Mouse (Mus musculus): ENCODE measurements around the gene Tsc1. TPM values are rescaled to one million over a fixed set of nuclear protein-coding genes. Genes with fewer than 3 reads are reported as not detected.

The Tsc1 gene
- polyA plus RNA-seq, 1 experiment: 1.7 TPM

DNA sequence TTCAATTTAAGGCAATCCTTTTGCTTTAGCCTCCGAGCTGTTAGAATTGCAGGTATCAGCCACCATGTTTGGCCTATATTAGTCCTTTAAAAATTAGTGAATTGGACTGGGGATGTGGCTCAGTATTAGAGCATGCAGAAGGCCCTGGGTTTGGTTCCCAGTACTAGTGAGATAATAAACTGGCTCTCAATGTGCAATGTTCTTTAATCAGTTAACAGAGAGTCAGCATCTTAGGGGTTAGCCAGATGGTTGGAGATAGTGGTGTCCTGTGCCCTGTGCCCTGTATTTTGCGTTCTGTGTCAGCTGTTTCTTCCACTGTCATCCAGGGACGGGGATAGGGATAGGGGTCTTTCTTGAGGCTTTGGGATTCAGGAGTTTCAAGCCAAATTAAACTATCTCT, 21.9 kb downstream of the Tsc1 start:
- H3K27me3 ChIP-seq (replicated peaks): no peaks in the 10 kb centered on the region
- no peak overlapping the region for H3K4me3 ChIP-seq (replicated peaks)
- H3K36me3 ChIP-seq (replicated peaks; ENCODE audit: low read length): peaks cover 96% of the 10 kb centered on the region
- TF ChIP-seq GATA1 (IDR thresholded peaks at IDR 0.05; ENCODE audit: borderline replicate concordance, low read length) (no peak), FLI1 (IDR thresholded peaks at IDR 0.05; ENCODE audit: low read length) (no peak)
- no peaks in the 10 kb centered on the region for H3K9me3 ChIP-seq
- no peaks in the 10 kb centered on the region for H3K4me1 ChIP-seq

DNA sequence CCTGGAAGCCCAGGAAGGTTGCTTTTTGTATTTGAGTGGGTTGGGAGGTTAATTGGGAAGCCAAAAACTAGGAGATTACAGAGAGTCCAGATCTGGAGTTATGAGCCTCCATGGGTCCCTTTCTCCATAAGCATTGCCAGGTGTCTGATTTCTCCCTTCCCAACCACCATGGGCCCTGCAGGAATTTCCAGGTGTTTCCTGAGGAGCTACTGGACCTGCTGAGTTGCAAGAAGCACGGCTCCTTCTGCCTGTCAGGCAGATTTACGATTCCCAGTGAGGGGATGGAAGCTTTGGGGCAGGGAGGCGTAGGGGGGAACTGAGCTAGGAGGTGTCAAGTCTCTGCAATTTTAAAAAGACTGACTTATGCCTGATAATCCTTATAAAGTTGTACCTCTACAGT, 24.8 kb downstream of the Tsc1 start:
- Histone ChIP-seq H3K36me3 (replicated peaks; ENCODE audit: low read length) (peaks cover 98% of the 10 kb centered on the region), H3K9me3 (no peaks in the 10 kb centered on the region), H3K27me3 (replicated peaks) (no peaks in the 10 kb centered on the region), H3K4me3 (replicated peaks) (no peak overlapping the region), H3K4me1 (no peaks in the 10 kb centered on the region)
- TF ChIP-seq GATA1 (IDR thresholded peaks at IDR 0.05; ENCODE audit: borderline replicate concordance, low read length) (no peak), FLI1 (IDR thresholded peaks at IDR 0.05; ENCODE audit: low read length) (no peak)

DNA sequence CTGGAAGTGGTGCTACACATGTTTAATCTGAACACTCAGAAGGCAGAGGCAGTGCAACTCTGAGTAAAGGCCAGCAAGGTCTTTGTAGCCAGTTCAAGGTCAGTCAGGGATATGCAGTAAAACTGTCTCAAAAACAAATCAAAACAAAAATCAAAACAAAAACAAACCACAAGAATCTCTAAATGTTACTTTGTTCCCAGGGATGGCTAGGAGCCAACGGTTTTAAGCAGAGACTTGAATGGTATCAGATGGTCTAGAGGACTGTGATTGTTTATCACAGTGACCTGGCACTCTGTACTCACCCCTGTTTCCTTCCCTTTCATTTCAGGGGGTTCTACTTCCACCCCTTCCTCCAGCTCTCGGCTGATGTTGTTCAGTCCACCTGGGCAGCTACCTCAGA, 30.4 kb downstream of the Tsc1 start:
- no peaks in the 10 kb centered on the region for H3K27me3 ChIP-seq (replicated peaks)
- H3K4me1 ChIP-seq: no peaks in the 10 kb centered on the region
- H3K36me3 ChIP-seq (replicated peaks; ENCODE audit: low read length): peaks cover 98% of the 10 kb centered on the region
- TF ChIP-seq GATA1 (IDR thresholded peaks at IDR 0.05; ENCODE audit: borderline replicate concordance, low read length) (no peak), FLI1 (IDR thresholded peaks at IDR 0.05; ENCODE audit: low read length) (no peak)
- no peak overlapping the region for H3K4me3 ChIP-seq (replicated peaks)
- no peaks in the 10 kb centered on the region for H3K9me3 ChIP-seq

DNA sequence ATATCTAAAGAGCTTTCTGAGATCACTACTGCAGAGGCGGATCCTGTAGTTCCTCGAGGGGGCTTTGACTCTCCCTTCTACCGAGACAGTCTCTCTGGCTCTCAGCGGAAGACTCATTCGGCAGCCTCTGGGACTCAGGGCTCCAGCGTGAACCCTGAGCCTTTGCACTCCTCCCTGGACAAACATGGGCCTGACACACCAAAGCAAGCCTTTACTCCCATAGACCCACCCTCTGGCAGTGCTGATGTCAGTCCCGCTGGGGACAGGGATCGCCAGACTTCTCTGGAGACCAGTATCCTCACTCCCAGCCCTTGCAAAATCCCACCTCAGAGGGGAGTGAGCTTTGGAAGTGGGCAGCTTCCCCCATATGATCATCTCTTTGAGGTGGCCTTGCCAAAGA, 35.0 kb downstream of the Tsc1 start:
- Histone ChIP-seq H3K4me3 (replicated peaks) (no peak overlapping the region), H3K9me3 (no peaks in the 10 kb centered on the region), H3K36me3 (replicated peaks; ENCODE audit: low read length) (peaks cover 99% of the 10 kb centered on the region), H3K27me3 (replicated peaks) (no peaks in the 10 kb centered on the region), H3K4me1 (no peaks in the 10 kb centered on the region)
- TF ChIP-seq FLI1 (IDR thresholded peaks at IDR 0.05; ENCODE audit: low read length): no peak
- TF ChIP-seq GATA1 (IDR thresholded peaks at IDR 0.05; ENCODE audit: borderline replicate concordance, low read length): no peak

DNA sequence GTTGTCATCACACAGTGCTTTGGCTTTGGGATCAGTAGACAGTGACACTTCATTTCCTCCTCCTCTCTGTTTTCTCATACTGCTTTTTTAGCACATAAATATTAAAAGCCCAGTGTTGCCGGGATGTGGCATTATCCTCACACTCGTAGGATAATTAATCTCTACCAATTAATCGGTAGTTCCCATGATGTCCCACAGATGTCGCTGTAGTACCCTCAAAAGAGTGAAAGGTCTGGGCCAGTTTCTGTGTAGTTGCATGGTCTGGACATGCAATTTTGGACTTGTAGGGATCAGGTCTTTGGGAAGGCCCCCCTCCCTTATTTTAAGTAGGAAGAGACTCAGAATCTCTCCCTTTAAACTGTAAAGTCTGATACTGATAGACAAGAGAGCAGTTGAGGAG, 39.7 kb downstream of the Tsc1 start:
- no peak for TF ChIP-seq FLI1 (IDR thresholded peaks at IDR 0.05; ENCODE audit: low read length)
- TF ChIP-seq GATA1 (IDR thresholded peaks at IDR 0.05; ENCODE audit: borderline replicate concordance, low read length): no peak
- Histone ChIP-seq H3K9me3 (no peaks in the 10 kb centered on the region), H3K4me3 (replicated peaks) (no peak overlapping the region), H3K36me3 (replicated peaks; ENCODE audit: low read length) (peaks cover 98% of the 10 kb centered on the region), H3K27me3 (replicated peaks) (no peaks in the 10 kb centered on the region), H3K4me1 (peaks cover 13% of the 10 kb centered on the region; the same call in 1 of the 2 replicates)

DNA sequence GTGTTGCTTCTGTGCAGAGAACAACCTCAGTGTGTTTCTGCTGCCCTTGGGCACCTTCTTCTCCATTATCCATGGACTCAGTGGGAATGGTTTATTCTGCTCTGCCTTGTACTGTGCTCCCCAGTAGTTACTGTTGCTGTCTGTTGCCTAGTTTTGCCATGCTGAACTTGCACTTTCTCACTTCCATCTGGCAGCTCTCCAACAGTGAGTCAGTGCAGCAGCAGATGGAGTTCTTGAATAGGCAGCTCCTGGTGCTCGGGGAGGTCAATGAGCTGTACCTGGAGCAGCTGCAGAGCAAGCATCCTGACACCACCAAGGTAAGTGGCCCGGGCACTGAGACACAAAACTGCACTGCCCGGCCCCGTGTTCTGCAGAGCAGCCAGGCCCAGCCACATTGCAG, 40.7 kb downstream of the Tsc1 start:
- no peaks in the 10 kb centered on the region for H3K27me3 ChIP-seq (replicated peaks)
- no peak for TF ChIP-seq GATA1 (IDR thresholded peaks at IDR 0.05; ENCODE audit: borderline replicate concordance, low read length)
- no peak for TF ChIP-seq FLI1 (IDR thresholded peaks at IDR 0.05; ENCODE audit: low read length)
- peaks cover 13% of the 10 kb centered on the region; the same call in 1 of the 2 replicates for H3K4me1 ChIP-seq
- H3K36me3 ChIP-seq (replicated peaks; ENCODE audit: low read length): peaks cover 98% of the 10 kb centered on the region
- no peak overlapping the region for H3K4me3 ChIP-seq (replicated peaks)
- no peaks in the 10 kb centered on the region for H3K9me3 ChIP-seq

DNA sequence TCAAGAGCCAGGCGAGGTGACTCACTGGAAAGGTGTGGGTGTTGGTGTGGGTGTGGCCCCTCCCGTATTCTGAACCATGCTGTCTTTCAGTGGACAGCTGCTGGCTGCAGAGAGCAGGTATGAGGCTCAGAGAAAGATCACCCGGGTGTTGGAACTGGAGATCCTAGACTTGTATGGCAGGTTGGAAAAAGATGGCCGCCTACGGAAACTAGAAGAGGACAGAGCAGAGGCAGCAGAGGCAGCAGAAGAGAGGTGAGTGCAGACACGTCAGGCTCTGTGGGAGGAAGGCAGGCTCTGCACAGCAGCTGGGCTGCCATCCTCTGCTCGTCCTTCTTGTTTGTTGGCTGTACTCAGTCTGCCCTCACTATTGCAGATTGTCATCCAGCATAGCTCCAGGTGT, 44.9 kb downstream of the Tsc1 start:
- peaks cover 37% of the 10 kb centered on the region for H3K4me1 ChIP-seq
- no peaks in the 10 kb centered on the region for H3K9me3 ChIP-seq
- TF ChIP-seq GATA1 (IDR thresholded peaks at IDR 0.05; ENCODE audit: borderline replicate concordance, low read length) (no peak), FLI1 (IDR thresholded peaks at IDR 0.05; ENCODE audit: low read length) (no peak)
- no peak overlapping the region for H3K4me3 ChIP-seq (replicated peaks)
- H3K36me3 ChIP-seq (replicated peaks; ENCODE audit: low read length): peaks cover 87% of the 10 kb centered on the region
- H3K27me3 ChIP-seq (replicated peaks): no peaks in the 10 kb centered on the region

DNA sequence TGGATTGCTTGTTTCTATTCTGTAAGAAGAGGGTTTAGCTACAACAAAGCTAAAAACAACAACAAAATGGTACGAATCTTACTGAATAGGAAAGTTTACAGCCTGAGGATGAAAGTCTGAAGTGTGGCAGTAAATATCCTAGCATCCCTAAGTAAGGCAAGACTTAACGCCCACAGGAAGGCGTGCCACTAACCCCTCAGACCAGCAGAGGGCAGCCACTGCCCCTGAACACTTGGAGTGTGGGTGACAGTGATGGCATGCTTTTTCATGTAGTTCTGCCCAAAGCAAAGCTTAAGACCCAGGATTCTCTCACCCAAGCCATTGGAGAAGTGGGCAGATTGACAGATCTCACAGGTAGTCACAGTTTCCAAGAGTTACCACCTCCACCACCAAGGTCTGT, 47.4 kb downstream of the Tsc1 start:
- peaks cover 24% of the 10 kb centered on the region for H3K4me1 ChIP-seq
- H3K27me3 ChIP-seq (replicated peaks): peaks cover 7% of the 10 kb centered on the region
- H3K36me3 ChIP-seq (replicated peaks; ENCODE audit: low read length): peaks cover 73% of the 10 kb centered on the region
- H3K9me3 ChIP-seq: no peaks in the 10 kb centered on the region
- TF ChIP-seq FLI1 (IDR thresholded peaks at IDR 0.05; ENCODE audit: low read length) (no peak), GATA1 (IDR thresholded peaks at IDR 0.05; ENCODE audit: borderline replicate concordance, low read length) (no peak)
- H3K4me3 ChIP-seq (replicated peaks): no peak overlapping the region

DNA sequence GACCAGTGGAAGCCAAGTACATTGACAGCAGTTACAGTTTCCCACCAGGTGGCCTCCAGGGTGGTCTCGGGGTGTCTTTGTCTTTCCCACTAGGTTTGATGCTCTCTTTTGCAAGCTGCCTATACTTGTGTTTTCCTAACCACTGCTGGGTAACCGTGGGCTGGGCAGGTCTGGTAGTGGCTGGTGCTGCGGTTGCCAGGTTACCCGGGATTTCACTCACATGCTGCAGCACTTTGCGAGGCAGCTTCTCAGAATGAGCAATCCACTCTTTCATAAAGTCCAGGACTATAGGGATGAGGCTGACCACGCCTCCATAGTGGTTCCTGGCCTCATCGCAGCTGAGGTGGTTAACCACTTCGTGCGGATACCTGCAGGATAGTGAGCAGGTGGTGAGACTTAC, 51.7 kb downstream of the Tsc1 start:
- Histone ChIP-seq H3K27me3 (replicated peaks) (peaks cover 32% of the 10 kb centered on the region), H3K36me3 (replicated peaks; ENCODE audit: low read length) (peaks cover 31% of the 10 kb centered on the region), H3K4me3 (replicated peaks) (no peak overlapping the region), H3K4me1 (peaks cover 29% of the 10 kb centered on the region), H3K9me3 (no peaks in the 10 kb centered on the region)
- TF ChIP-seq FLI1 (IDR thresholded peaks at IDR 0.05; ENCODE audit: low read length) (no peak), GATA1 (IDR thresholded peaks at IDR 0.05; ENCODE audit: borderline replicate concordance, low read length) (no peak)

DNA sequence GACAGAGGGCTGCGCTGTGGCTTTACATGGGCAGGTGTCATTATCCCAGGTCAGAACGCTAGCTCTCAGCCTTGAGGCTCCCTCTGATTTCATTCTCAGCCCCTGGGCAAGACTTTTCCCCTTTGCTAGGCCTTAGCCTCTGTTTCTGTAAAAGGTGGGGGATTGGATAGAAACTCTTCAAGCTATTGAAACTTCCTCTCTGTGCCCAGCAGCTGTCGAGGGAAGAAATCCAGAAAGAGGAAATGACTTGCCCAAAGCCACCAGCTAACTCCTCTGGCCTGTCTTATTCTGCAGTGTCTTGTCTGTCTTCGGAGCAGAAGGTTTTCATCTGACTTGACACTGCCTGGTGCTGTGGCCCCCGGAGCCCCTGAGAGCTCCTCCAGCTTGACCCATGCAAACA, 57.5 kb downstream of the Tsc1 start:
- H3K9me3 ChIP-seq: no peaks in the 10 kb centered on the region
- H3K4me3 ChIP-seq (replicated peaks): peak overlapping the region; percentile 28
- peaks cover 56% of the 10 kb centered on the region for H3K27me3 ChIP-seq (replicated peaks)
- TF ChIP-seq FLI1 (IDR thresholded peaks at IDR 0.05; ENCODE audit: low read length) (no peak), GATA1 (IDR thresholded peaks at IDR 0.05; ENCODE audit: borderline replicate concordance, low read length) (no peak)
- H3K36me3 ChIP-seq (replicated peaks; ENCODE audit: low read length): no peaks in the 10 kb centered on the region
- H3K4me1 ChIP-seq: peaks cover 54% of the 10 kb centered on the region

All from megakaryocyte, embryonic 14.5 days (primary cell).